Mouse (Mus musculus) MEL (cell line): ENCODE data around the gene Hnrnpul1. TPM values are rescaled to one million over a fixed set of nuclear protein-coding genes. Genes with fewer than 3 reads are reported as not detected.
A peak's percentile ranks its signal among the peaks of the same experiment; 100 is the strongest.

Experiments used
- DNase-seq: peaks from one replicate; pipeline ENCODE4 v3.0.0; 2011; ENCODE audit warnings: low read depth, low spot score
- H3K27ac ChIP-seq: 2 replicates; pipeline ENCODE4 v1.5.1; 2012; ENCODE audit warnings: low read depth, mild to moderate bottlenecking, control low read depth, low read length, moderate library complexity; ENCODE audit not compliant: control insufficient read depth
- H3K27me3 ChIP-seq, 2 experiments: fragments of 150-350 bp in 1 of 2; sonication (generic) in 1 of 2; 2 replicates each; pipeline ENCODE4 v1.6.1; 2012; ENCODE audit warnings: low read length in 2 of 2, mild to moderate bottlenecking in 2 of 2, improper control_type of control experiment in 1 of 2, moderate library complexity in 1 of 2; ENCODE audit not compliant: insufficient read depth in 2 of 2, control insufficient read depth in 1 of 2
- H3K36me3 ChIP-seq, 2 experiments: 2 replicates each; pipeline ENCODE4 v1.6.1; 2012 to 2014; ENCODE audit warnings: low read length in 2 of 2, improper control_type of control experiment in 1 of 2, inconsistent platforms in 1 of 2, mild to moderate bottlenecking in 1 of 2; ENCODE audit not compliant: insufficient read depth in 2 of 2, control insufficient read depth in 1 of 2
- H3K4me1 ChIP-seq, 2 experiments: fragments of 150-350 bp in 1 of 2; sonication (generic) in 1 of 2; 2 replicates each; pipeline ENCODE4 v1.6.1; 2012; ENCODE audit warnings: low read length in 2 of 2, improper control_type of control experiment in 1 of 2, mild to moderate bottlenecking in 1 of 2; ENCODE audit not compliant: insufficient read depth in 2 of 2, control insufficient read depth in 1 of 2
- H3K4me3 ChIP-seq, 2 experiments: fragments of 150-350 bp in 1 of 2; sonication (generic) in 1 of 2; 2 replicates each; pipeline ENCODE4 v1.5.1; 2012; ENCODE audit warnings: low read depth in 2 of 2, low read length in 2 of 2, mild to moderate bottlenecking in 2 of 2, moderate library complexity in 2 of 2, control low read depth in 1 of 2, improper control_type of control experiment in 1 of 2; ENCODE audit not compliant: control insufficient read depth in 1 of 2, insufficient read depth in 1 of 2
- H3K79me2 ChIP-seq: 2 replicates; pipeline ENCODE4 v1.6.1; 2012; ENCODE audit warnings: mild to moderate bottlenecking, low read length, moderate library complexity; ENCODE audit not compliant: control insufficient read depth, poor library complexity, insufficient read depth
- H3K9ac ChIP-seq: 2 replicates; pipeline ENCODE4 v1.6.1; 2012; ENCODE audit warnings: low read depth, mild to moderate bottlenecking, control low read depth, low read length, moderate library complexity; ENCODE audit not compliant: control insufficient read depth, poor library complexity, severe bottlenecking
- H3K9me3 ChIP-seq: fragments of 150-350 bp; sonication (generic); replicated peaks from 2 replicates; pipeline ENCODE4 v1.6.1; 2012; ENCODE audit warnings: mild to moderate bottlenecking, low read length, improper control_type of control experiment, moderate library complexity; ENCODE audit not compliant: insufficient read depth
- BHLHE40 ChIP-seq: IDR thresholded peaks from 2 replicates; pipeline ENCODE4 v1.6.1; 2012; ENCODE audit warnings: low read depth, mild to moderate bottlenecking, inconsistent platforms, low read length, improper control_type of control experiment, borderline replicate concordance
- CHD2 ChIP-seq: IDR thresholded peaks from 2 replicates; pipeline ENCODE4 v1.6.1; 2011; ENCODE audit warnings: low read length, improper control_type of control experiment
- CTCF ChIP-seq, 3 experiments: IDR thresholded peaks in 2 of 3; conservative IDR thresholded peaks in 1 of 3; 2 replicates each; pipeline ENCODE4 v1.5.1; 2011 to 2012; ENCODE audit warnings: low read length in 3 of 3, low read depth in 2 of 3, mild to moderate bottlenecking in 2 of 3, improper control_type of control experiment in 1 of 3, inconsistent platforms in 1 of 3, mixed read lengths in 1 of 3, moderate library complexity in 1 of 3; ENCODE audit not compliant: control insufficient read depth in 1 of 3, insufficient read depth in 1 of 3, poor library complexity in 1 of 3, severe bottlenecking in 1 of 3
- E2F4 ChIP-seq: IDR thresholded peaks from 2 replicates; pipeline ENCODE4 v1.6.1; 2011; ENCODE audit warnings: low read depth, low read length, improper control_type of control experiment, borderline replicate concordance
- ELF1 ChIP-seq: IDR thresholded peaks from 2 replicates; pipeline ENCODE4 v1.6.1; 2014; ENCODE audit warnings: low read depth, mild to moderate bottlenecking, inconsistent platforms, low read length, improper control_type of control experiment, moderate library complexity
- EP300 ChIP-seq, 2 experiments: IDR thresholded peaks; 2 replicates each; pipeline ENCODE4 v1.6.1; 2011; ENCODE audit warnings: improper control_type of control experiment in 2 of 2, low read length in 2 of 2, low read depth in 1 of 2, mild to moderate bottlenecking in 1 of 2
- ETS1 ChIP-seq: IDR thresholded peaks from 2 replicates; pipeline ENCODE4 v1.6.1; 2012; ENCODE audit warnings: low read depth, mild to moderate bottlenecking, inconsistent platforms, low read length, improper control_type of control experiment, moderate library complexity
- HCFC1 ChIP-seq: IDR thresholded peaks from 2 replicates; pipeline ENCODE4 v1.6.1; 2012; ENCODE audit warnings: low read depth, mild to moderate bottlenecking, inconsistent platforms, low read length, improper control_type of control experiment, moderate library complexity
- KAT2A ChIP-seq: conservative IDR thresholded peaks from 2 replicates; pipeline ENCODE4 v1.6.1; 2012; ENCODE audit warnings: low read depth, low read length, improper control_type of control experiment, inconsistent platforms
- MAFK ChIP-seq: IDR thresholded peaks from 2 replicates; pipeline ENCODE4 v1.6.1; 2011; ENCODE audit warnings: low read depth, mild to moderate bottlenecking, low read length, improper control_type of control experiment, borderline replicate concordance
- MAX ChIP-seq: IDR thresholded peaks from 2 replicates; pipeline ENCODE4 v1.6.1; 2011; ENCODE audit warnings: low read length, improper control_type of control experiment
- MEF2A ChIP-seq: IDR thresholded peaks from 2 replicates; pipeline ENCODE4 v1.6.1; 2014; ENCODE audit warnings: low read depth, mild to moderate bottlenecking, inconsistent platforms, low read length, improper control_type of control experiment; ENCODE audit not compliant: poor library complexity, insufficient replicate concordance, severe bottlenecking; ENCODE audit errors: extremely low read depth
- MYB ChIP-seq: IDR thresholded peaks from 2 replicates; pipeline ENCODE4 v1.6.1; 2011; ENCODE audit warnings: mild to moderate bottlenecking, low read depth, low read length, improper control_type of control experiment
- NELFE ChIP-seq: IDR thresholded peaks from 2 replicates; pipeline ENCODE4 v1.6.1; 2011; ENCODE audit warnings: low read depth, low read length, improper control_type of control experiment
- POLR2AphosphoS2 ChIP-seq: IDR thresholded peaks from 2 replicates; pipeline ENCODE4 v1.6.1; 2011; ENCODE audit warnings: low read length, improper control_type of control experiment
- POLR2AphosphoS5 ChIP-seq: IDR thresholded peaks from 2 replicates; pipeline ENCODE4 v1.6.1; 2012; ENCODE audit warnings: low read depth, borderline replicate concordance, mild to moderate bottlenecking, inconsistent platforms, low read length, moderate library complexity, mixed read lengths
- RAD21 ChIP-seq: IDR thresholded peaks from 2 replicates; pipeline ENCODE4 v1.6.1; 2011; ENCODE audit warnings: mild to moderate bottlenecking, low read depth, low read length, improper control_type of control experiment
- SIN3A ChIP-seq: IDR thresholded peaks from 2 replicates; pipeline ENCODE4 v1.6.1; 2012; ENCODE audit warnings: low read length, improper control_type of control experiment, inconsistent platforms
- SMC3 ChIP-seq: IDR thresholded peaks from 2 replicates; pipeline ENCODE4 v1.6.1; 2011; ENCODE audit warnings: low read depth, low read length, improper control_type of control experiment
- TAL1 ChIP-seq: IDR thresholded peaks from 2 replicates; pipeline ENCODE4 v1.6.1; 2012; ENCODE audit warnings: mild to moderate bottlenecking, inconsistent platforms, low read length, moderate library complexity, mixed read lengths
- TBP ChIP-seq: IDR thresholded peaks from 2 replicates; pipeline ENCODE4 v1.8.0; 2011; ENCODE audit warnings: low read depth, low read length, improper control_type of control experiment
- UBTF ChIP-seq: IDR thresholded peaks from 2 replicates; pipeline ENCODE4 v1.6.1; 2012; ENCODE audit warnings: low read depth, mild to moderate bottlenecking, inconsistent platforms, low read length, improper control_type of control experiment, moderate library complexity, borderline replicate concordance; ENCODE audit not compliant: insufficient read depth
- ZNF384 ChIP-seq: IDR thresholded peaks from 2 replicates; pipeline ENCODE4 v1.6.1; 2012; ENCODE audit warnings: low read depth, mild to moderate bottlenecking, inconsistent platforms, low read length, improper control_type of control experiment
- polyA plus RNA-seq, 2 experiments: library from polyadenylated mRNA; stranded (reverse) in 1 of 2; unstranded in 1 of 2; fragments of >175 nt in 1 of 2; fragments of >200 nt in 1 of 2; gene quantifications; 2 replicates each; pipeline versions ENCODE4 v1.2.1 to v1.2.4; 2012; ENCODE audit warnings: low replicate concordance in 2 of 2, low read depth in 1 of 2; ENCODE audit not compliant: insufficient read length in 2 of 2, insufficient read depth in 1 of 2, missing spikeins in 1 of 2
- total RNA-seq: library from RNA; depleted of rRNA; stranded (reverse); fragments of 300-350 nt; gene quantifications from 2 replicates; pipeline ENCODE4 v1.2.3, GENCODE M21; 2012

Gene Hnrnpul1
- total and polyA plus RNA-seq, 3 experiments, result 56.1 to 215 (median 181) TPM

GRCm38 (mm10) chr7:25799369-25799768, 44.8 kb upstream of the Hnrnpul1 start:
- Histone ChIP-seq H3K9ac (no peak overlapping the region), H3K9me3 (no peaks in the 10 kb centered on the region), H3K27me3 (no peaks in the 10 kb centered on the region), H3K79me2 (no peaks in the 10 kb centered on the region), H3K27ac (no peak overlapping the region), H3K36me3 (no peaks in the 10 kb centered on the region), H3K4me1 (no peaks in the 10 kb centered on the region), H3K4me3 (no peak overlapping the region)
- TF ChIP-seq EP300 (IDR thresholded peaks at IDR 0.05; ENCODE audit: low read depth in 1 of 2, low read length in 2 of 2) (no peak), TBP (no peak), POLR2AphosphoS2 (no peak), MAX (no peak), ZNF384 (no peak), CTCF (IDR thresholded peaks at IDR 0.05 in 2 of 3, conservative IDR thresholded peaks at IDR 0.05 in 1 of 3; ENCODE audit: control insufficient read depth in 1 of 3, insufficient read depth in 1 of 3, low read depth in 2 of 3, low read length in 3 of 3, poor library complexity in 1 of 3, severe bottlenecking in 1 of 3) (no peak), E2F4 (no peak), MYB (no peak), BHLHE40 (no peak), NELFE (no peak), UBTF (no peak), MEF2A (no peak), KAT2A (no peak), RAD21 (no peak)
- DNase-seq, result no peak

- DNase-seq, result peak; percentile 5
- Histone ChIP-seq H3K27me3 (no peaks in the 10 kb centered on the region), H3K9me3 (no peaks in the 10 kb centered on the region), H3K4me1 (no peaks in the 10 kb centered on the region), H3K27ac (no peak overlapping the region), H3K36me3 (no peaks in the 10 kb centered on the region), H3K4me3 (no peak overlapping the region), H3K9ac (no peak overlapping the region), H3K79me2 (no peaks in the 10 kb centered on the region)
- peak; percentile 22 to 36 (median 32) for TF ChIP-seq CTCF (IDR thresholded peaks at IDR 0.05 in 2 of 3, conservative IDR thresholded peaks at IDR 0.05 in 1 of 3; ENCODE audit: control insufficient read depth in 1 of 3, insufficient read depth in 1 of 3, low read depth in 2 of 3, low read length in 3 of 3, poor library complexity in 1 of 3, severe bottlenecking in 1 of 3)
- no peak for TF ChIP-seq MYB
These were observed 44.0 kb upstream of the Hnrnpul1 start for GRCm38 (mm10) chr7:25798540-25798939.

DNA sequence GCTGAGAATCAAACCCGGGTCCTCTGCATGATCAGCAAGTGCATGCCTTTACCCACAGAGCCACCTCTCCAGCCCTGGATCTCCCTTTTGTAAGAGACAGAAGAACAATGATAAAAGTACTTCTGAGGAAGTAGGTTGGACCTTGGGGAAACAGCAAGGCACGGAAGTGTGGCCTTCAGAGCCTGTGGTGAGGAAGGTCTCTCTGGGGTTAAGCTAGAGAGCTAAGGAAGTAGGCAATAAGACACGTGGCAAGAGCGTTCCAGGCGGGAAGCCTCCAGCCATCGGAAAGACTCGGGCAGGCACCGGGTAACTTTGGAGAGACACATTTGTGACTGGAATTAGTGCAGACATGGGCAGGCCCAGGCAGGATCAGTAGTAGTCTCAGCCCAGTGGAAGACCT, 40.2 kb upstream of the Hnrnpul1 start:
- TF ChIP-seq POLR2AphosphoS2 (no peak), CHD2 (no peak), E2F4 (no peak), POLR2AphosphoS5 (no peak), SMC3 (no peak), TAL1 (no peak), SIN3A (no peak), TBP (no peak), ELF1 (no peak), MAFK (no peak), ETS1 (no peak), RAD21 (no peak), HCFC1 (no peak)
- Histone ChIP-seq H3K79me2 (no peaks in the 10 kb centered on the region), H3K4me3 (no peak overlapping the region), H3K4me1 (no peaks in the 10 kb centered on the region), H3K9ac (no peak overlapping the region), H3K27me3 (peaks cover 0 to 1% of the 10 kb centered on the region in 2 experiments; a peak in 1 of 4 replicates), H3K36me3 (no peaks in the 10 kb centered on the region), H3K9me3 (no peaks in the 10 kb centered on the region), H3K27ac (no peak overlapping the region)
- no peak for DNase-seq
